Mouse (Mus musculus): ENCODE measurements around the gene Cxcr3. TPM values are rescaled to one million over a fixed set of nuclear protein-coding genes. Genes with fewer than 3 reads are reported as not detected.
A peak's percentile ranks its signal among the peaks of the same experiment; 100 is the strongest.

The Cxcr3 gene
- not detected for total RNA-seq (2022)

- DNase-seq (ENCODE audit: low spot score in 2 of 2): no peak
Observed at GRCm38 (mm10) chrX:101733828-101734319, at the start of gene Cxcr3. Cxcr3 (minus strand) TSS chrX:101734269.

- DNase-seq (ENCODE audit: low spot score in 2 of 2): peak in 1 of 2 experiments; percentile 4
Observed at GRCm38 (mm10) chrX:101772035-101772434, 38.0 kb upstream of the Cxcr3 start.

- DNase-seq (ENCODE audit: low spot score in 2 of 2): no peak
Observed at GRCm38 (mm10) chrX:101770307-101770706, 36.2 kb upstream of the Cxcr3 start.

GRCm38 (mm10) chrX:101769478-101769877 is 35.4 kb upstream of the Cxcr3 start:
- DNase-seq (ENCODE audit: low spot score in 2 of 2): no peak

GRCm38 (mm10) chrX:101767280-101767679 is 33.2 kb upstream of the Cxcr3 start:
- no peak for DNase-seq (ENCODE audit: low spot score in 2 of 2)

- no peak for DNase-seq (ENCODE audit: low spot score in 2 of 2)
Observed at GRCm38 (mm10) chrX:101765111-101765510, 31.0 kb upstream of the Cxcr3 start.

- DNase-seq (ENCODE audit: low spot score in 2 of 2): no peak
Observed at GRCm38 (mm10) chrX:101764621-101765020, 30.6 kb upstream of the Cxcr3 start.

GRCm38 (mm10) chrX:101754478-101754877 is 20.4 kb upstream of the Cxcr3 start:
- DNase-seq (ENCODE audit: low spot score in 2 of 2): no peak

GRCm38 (mm10) chrX:101750144-101750543 is 16.1 kb upstream of the Cxcr3 start:
- no peak for DNase-seq (ENCODE audit: low spot score in 2 of 2)

GRCm38 (mm10) chrX:101741064-101741433 is 7.0 kb upstream of the Cxcr3 start:
- DNase-seq (ENCODE audit: low spot score in 2 of 2): no peak

GRCm38 (mm10) chrX:101740335-101741063 is 6.4 kb upstream of the Cxcr3 start:
- DNase-seq (ENCODE audit: low spot score in 2 of 2): no peak

- DNase-seq (ENCODE audit: low spot score in 2 of 2): no peak
Observed at GRCm38 (mm10) chrX:101737201-101737600, 3.1 kb upstream of the Cxcr3 start.

GRCm38 (mm10) chrX:101734981-101735380 is 912 bp upstream of the Cxcr3 start:
- no peak for DNase-seq (ENCODE audit: low spot score in 2 of 2)

- DNase-seq (ENCODE audit: low spot score in 2 of 2): no peak
Observed at GRCm38 (mm10) chrX:101733288-101733687, 781 bp downstream of the Cxcr3 start.

- no peak for DNase-seq (ENCODE audit: low spot score in 2 of 2)
Observed at GRCm38 (mm10) chrX:101732644-101733043, 1.4 kb downstream of the Cxcr3 start.

- DNase-seq (ENCODE audit: low spot score in 2 of 2): no peak
Observed at GRCm38 (mm10) chrX:101730010-101730409, 4.1 kb downstream of the Cxcr3 start.

GRCm38 (mm10) chrX:101720401-101720800 is 13.7 kb downstream of the Cxcr3 start:
- DNase-seq (ENCODE audit: low spot score in 2 of 2): no peak

- no peak for DNase-seq (ENCODE audit: low spot score in 2 of 2)
Observed at GRCm38 (mm10) chrX:101705111-101705510, 29.0 kb downstream of the Cxcr3 start.

GRCm38 (mm10) chrX:101698232-101698631 is 35.8 kb downstream of the Cxcr3 start:
- DNase-seq (ENCODE audit: low spot score in 2 of 2): no peak

- no peak for DNase-seq (ENCODE audit: low spot score in 2 of 2)
Observed at GRCm38 (mm10) chrX:101697537-101697936, 36.5 kb downstream of the Cxcr3 start.

GRCm38 (mm10) chrX:101695686-101696085 is 38.4 kb downstream of the Cxcr3 start:
- DNase-seq (ENCODE audit: low spot score in 2 of 2): no peak
